Mouse (Mus musculus) erythroblast, embryonic 14.5 days (primary cell): ENCODE measurements at regions not wholly inside any gene's neighbourhood (a gene's known extent, or its start where the extent isn't known, plus 50 kb on each side); places are given as distances from the start of the nearest gene placed in this dataset.

ENCODE experiments used
- H3K27me3 ChIP-seq: 2 replicates; pipeline ENCODE4 v1.6.1; 2012; ENCODE audit warnings: inconsistent platforms; ENCODE audit not compliant: control insufficient read depth
- H3K36me3 ChIP-seq: 2 replicates; pipeline ENCODE4 v1.6.1; 2012; ENCODE audit warnings: mild to moderate bottlenecking, inconsistent platforms; ENCODE audit not compliant: control insufficient read depth
- H3K4me1 ChIP-seq: 2 replicates; pipeline ENCODE4 v1.6.1; 2012; ENCODE audit warnings: inconsistent platforms; ENCODE audit not compliant: control insufficient read depth
- H3K4me3 ChIP-seq: replicated peaks from 2 replicates; pipeline ENCODE3; 2012; ENCODE audit warnings: moderate library complexity, mild to moderate bottlenecking, inconsistent platforms
- H3K9me3 ChIP-seq: 2 replicates; pipeline ENCODE4 v1.6.1; 2012; ENCODE audit warnings: low read length, inconsistent platforms, mixed read lengths; ENCODE audit not compliant: control insufficient read depth
- GATA1 ChIP-seq: IDR thresholded peaks from 2 replicates; pipeline ENCODE4 v1.6.1; 2012; ENCODE audit warnings: low read length, inconsistent platforms, mixed read lengths
- TAL1 ChIP-seq: IDR thresholded peaks from 3 replicates; pipeline ENCODE4 v1.6.1; 2012; ENCODE audit warnings: low read length, inconsistent platforms, mixed read lengths

DNA sequence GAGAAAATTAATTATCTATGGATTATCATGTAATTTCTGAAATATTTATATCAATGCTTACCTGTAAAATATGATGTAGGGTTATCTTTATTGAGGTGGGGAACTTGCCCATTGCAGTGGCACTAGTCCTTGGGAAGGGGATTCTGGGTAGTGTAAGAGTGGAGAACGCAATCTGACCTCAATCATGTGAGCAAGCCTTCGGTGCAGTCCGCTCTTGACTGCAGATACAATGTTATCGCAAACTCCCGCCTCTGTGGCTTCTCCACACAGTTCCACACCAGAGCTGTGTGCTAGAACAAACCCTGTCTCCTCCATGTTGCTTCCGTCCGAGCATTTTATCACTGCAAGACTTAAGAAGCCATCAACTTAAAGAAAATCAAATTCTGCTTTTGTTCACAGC is 62.1 kb upstream of the Jade1 start:
- TF ChIP-seq GATA1 (no peak), TAL1 (no peak)
- no peaks in the 10 kb centered on the region for H3K27me3 ChIP-seq

GRCm38 (mm10) chr3:41492727-41493392 is 62.7 kb upstream of the Jade1 start:
- Histone ChIP-seq H3K27me3 (no peaks in the 10 kb centered on the region), H3K4me1 (no peaks in the 10 kb centered on the region), H3K4me3 (no peak overlapping the region), H3K9me3 (no peaks in the 10 kb centered on the region), H3K36me3 (no peaks in the 10 kb centered on the region)
- TF ChIP-seq TAL1: no peak
- TF ChIP-seq GATA1: no peak

More for the DNA sequence above, 62.1 kb upstream of the Jade1 start:
- no peaks in the 10 kb centered on the region for H3K9me3 ChIP-seq
- H3K4me3 ChIP-seq: no peak overlapping the region
- no peaks in the 10 kb centered on the region for H3K4me1 ChIP-seq
- H3K36me3 ChIP-seq: no peaks in the 10 kb centered on the region

DNA sequence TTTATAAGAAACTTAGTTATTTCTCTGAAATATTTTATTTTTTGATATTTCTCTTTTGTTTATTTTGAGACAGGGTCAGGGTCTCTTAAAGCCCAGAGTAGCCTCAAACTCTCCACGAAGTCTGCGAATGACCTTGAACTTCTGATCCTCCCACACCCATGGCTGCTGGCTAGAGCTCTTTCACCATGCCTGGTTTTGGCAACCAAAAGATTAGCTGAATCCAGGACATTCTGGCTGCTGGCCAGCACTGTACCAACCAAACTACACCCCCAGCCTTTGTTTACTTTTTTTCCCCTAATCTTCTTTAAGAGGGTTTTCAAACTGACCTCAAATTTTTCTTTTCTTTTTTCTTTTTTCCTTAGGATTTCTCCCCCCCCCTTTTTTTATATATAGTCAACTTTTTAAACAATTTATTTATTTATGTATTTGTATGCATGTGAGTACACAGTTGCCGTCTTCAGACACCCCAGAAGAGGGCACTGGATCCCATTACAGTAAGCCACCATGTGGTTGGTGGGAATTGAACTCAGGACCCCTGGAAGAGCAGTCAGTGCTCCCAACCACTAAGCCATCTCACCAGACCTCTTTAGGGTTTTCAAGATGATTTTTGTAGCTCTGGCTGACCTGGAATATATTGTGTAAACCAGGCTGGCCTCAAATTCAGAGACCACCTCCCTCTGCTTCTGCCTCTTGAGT is 63.4 kb upstream of the Jade1 start:
- no peaks in the 10 kb centered on the region for H3K27me3 ChIP-seq
- no peaks in the 10 kb centered on the region for H3K9me3 ChIP-seq
- no peaks in the 10 kb centered on the region for H3K36me3 ChIP-seq
- no peaks in the 10 kb centered on the region for H3K4me1 ChIP-seq
- no peak for TF ChIP-seq TAL1
- no peak for TF ChIP-seq GATA1
- H3K4me3 ChIP-seq: no peak overlapping the region

GRCm38 (mm10) chr3:41491185-41491584 is 64.3 kb upstream of the Jade1 start:
- Histone ChIP-seq H3K27me3 (no peaks in the 10 kb centered on the region), H3K4me3 (no peak overlapping the region), H3K4me1 (no peaks in the 10 kb centered on the region), H3K9me3 (no peaks in the 10 kb centered on the region), H3K36me3 (no peaks in the 10 kb centered on the region)
- TF ChIP-seq GATA1 (no peak), TAL1 (no peak)

DNA sequence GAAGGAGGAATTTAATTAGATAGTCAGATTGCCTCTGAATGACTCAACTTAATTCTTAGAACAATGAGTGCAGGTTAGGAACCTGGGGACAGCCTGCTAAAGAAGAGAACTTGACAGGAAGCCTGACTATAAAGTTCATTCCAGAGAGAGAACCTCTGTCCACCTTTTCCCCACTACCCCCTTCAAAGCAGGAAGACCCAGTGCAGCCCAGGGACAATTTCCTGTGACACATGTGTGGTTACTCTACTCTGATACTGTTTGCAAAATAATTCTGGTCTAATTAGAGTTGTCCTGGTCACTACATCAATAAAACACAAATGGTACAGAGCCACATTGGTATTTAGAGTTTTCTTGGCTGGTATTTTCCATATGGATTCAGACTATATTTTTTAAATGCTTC is 65.5 kb upstream of the Jade1 start:
- Histone ChIP-seq H3K4me3 (no peak overlapping the region), H3K36me3 (no peaks in the 10 kb centered on the region), H3K27me3 (no peaks in the 10 kb centered on the region), H3K4me1 (no peaks in the 10 kb centered on the region), H3K9me3 (no peaks in the 10 kb centered on the region)
- TF ChIP-seq TAL1: no peak
- no peak for TF ChIP-seq GATA1

DNA sequence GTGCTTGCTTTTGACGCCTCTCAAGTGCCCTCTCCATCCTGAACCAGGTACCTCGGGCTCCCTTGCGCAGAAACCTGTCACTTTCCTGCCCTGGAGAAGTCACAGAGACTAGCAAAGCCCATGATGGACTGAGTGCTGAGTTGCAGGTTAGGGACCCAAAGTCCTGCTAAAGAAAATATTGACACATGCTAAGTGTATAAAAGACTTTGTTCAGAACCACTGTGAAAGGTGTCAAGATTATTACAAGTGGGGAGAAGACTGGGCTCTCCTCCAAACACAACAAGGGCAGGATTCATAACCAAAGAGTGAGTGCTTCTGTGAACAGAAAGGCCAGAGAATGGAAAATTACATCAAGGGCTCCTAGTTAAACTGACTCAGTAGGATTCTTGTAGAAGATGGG is 66.0 kb upstream of the Jade1 start:
- no peak for TF ChIP-seq GATA1
- no peak for TF ChIP-seq TAL1
- H3K27me3 ChIP-seq: no peaks in the 10 kb centered on the region
- H3K9me3 ChIP-seq: no peaks in the 10 kb centered on the region

DNA sequence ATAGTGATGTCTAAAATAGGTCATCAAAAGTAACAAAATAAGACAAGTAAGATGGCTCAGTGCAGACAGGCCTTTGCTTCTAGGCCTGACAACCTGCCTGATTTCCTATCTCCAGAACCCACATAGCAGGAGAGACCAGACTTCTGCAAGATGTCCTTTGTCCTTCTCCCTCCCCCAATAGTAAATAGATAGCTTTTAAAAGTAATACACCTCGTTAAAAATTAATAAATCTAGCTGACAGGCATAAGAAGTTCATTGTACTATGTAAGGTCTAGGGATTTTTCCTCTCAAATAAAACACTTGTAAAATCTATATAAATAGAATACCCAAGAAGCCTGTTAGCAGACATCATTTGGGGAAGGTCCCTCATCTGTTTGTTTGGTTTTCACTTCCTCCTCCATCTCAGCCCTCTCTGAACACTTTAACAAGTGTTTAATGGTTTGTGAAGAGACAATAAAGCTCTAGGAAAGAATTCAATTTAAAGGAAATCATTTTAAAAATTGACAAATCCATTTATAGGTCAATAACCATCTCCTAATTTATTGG is 67.2 kb upstream of the Jade1 start:
- Histone ChIP-seq H3K9me3 (no peaks in the 10 kb centered on the region), H3K36me3 (no peaks in the 10 kb centered on the region), H3K27me3 (no peaks in the 10 kb centered on the region), H3K4me1 (no peaks in the 10 kb centered on the region), H3K4me3 (no peak overlapping the region)
- TF ChIP-seq TAL1 (no peak), GATA1 (no peak)

More for the DNA sequence above, 66.0 kb upstream of the Jade1 start:
- Histone ChIP-seq H3K36me3 (no peaks in the 10 kb centered on the region), H3K4me1 (no peaks in the 10 kb centered on the region), H3K4me3 (no peak overlapping the region)

DNA sequence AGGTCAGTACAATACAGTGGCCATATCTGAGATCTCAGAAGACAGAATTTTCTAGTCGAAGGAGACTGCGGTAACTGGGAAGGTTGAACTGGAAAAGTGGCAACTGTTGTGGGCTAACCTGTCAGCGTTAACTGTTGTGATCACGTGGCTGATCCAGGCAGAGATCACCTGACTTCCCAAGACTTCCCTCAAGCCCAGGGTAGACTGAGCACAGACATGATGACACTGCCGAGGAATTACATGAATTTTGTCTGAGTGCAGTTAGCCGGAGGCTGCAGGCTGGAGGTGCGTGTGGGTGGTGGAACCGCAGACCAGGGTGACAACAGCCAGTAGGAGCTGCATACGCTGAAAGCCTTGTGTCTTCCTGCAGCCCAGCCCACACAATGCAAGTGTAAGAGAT is 70.6 kb upstream of the Jade1 start:
- no peaks in the 10 kb centered on the region for H3K27me3 ChIP-seq
- TF ChIP-seq TAL1: no peak
- TF ChIP-seq GATA1: no peak
- no peak overlapping the region for H3K4me3 ChIP-seq
- H3K36me3 ChIP-seq: no peaks in the 10 kb centered on the region
- H3K4me1 ChIP-seq: no peaks in the 10 kb centered on the region
- H3K9me3 ChIP-seq: no peaks in the 10 kb centered on the region

DNA sequence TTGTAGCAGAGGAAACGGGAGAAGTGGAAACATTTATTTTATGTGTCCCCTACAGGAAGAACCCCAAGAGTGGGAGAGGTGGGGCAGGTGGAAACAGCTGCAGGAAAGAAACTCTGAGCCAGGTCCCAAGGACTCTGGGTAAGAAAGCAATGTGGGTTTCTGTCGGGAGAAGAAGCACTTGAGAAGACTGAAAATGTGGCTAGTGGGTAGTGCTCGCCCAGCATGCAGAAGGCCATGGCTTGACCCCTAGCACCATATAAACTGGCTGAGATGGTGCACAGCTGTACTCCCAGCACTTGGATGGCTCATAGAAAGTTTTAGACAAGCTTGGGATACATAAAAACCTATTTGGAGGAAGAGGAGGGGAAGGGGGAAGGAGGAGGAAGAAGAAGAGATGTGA is 71.9 kb upstream of the Jade1 start:
- TF ChIP-seq GATA1 (no peak), TAL1 (no peak)
- H3K36me3 ChIP-seq: no peaks in the 10 kb centered on the region
- H3K27me3 ChIP-seq: no peaks in the 10 kb centered on the region
- H3K9me3 ChIP-seq: no peaks in the 10 kb centered on the region
- H3K4me3 ChIP-seq: no peak overlapping the region
- H3K4me1 ChIP-seq: no peaks in the 10 kb centered on the region
